Mouse (Mus musculus) stomach, adult 2 months (tissue): ENCODE data around the gene Hmg20a. TPM values are rescaled to one million over a fixed set of nuclear protein-coding genes. Genes with fewer than 3 reads are reported as not detected.

Experiments
- polyA plus RNA-seq: library from polyadenylated mRNA; depleted of rRNA; stranded (reverse); fragments of >200 nt; gene quantifications from 2 replicates; pipeline ENCODE4 v1.2.3, GENCODE M21; 2012; rRNA removed

Gene Hmg20a
- 5.6 and 7.0 TPM in 2 replicates for polyA plus RNA-seq

GRCm38 (mm10) chr9:56417948-56418737 is at the start of gene Hmg20a, which contains the start of gene Peak1:
Gene Hmg20a, plus strand, starts transcription at chr9:56418609.
Gene Peak1, minus strand, starts transcription at chr9:56418067.

Other genes starting within 250 kb of the Hmg20a start
- 1.8 and 2.1 TPM in 2 replicates for gene Peak1, start 542 bp upstream of the Hmg20a start, polyA plus RNA-seq